ENCODE assay signal across 8 mouse cellular contexts in the genomic region with DNA sequence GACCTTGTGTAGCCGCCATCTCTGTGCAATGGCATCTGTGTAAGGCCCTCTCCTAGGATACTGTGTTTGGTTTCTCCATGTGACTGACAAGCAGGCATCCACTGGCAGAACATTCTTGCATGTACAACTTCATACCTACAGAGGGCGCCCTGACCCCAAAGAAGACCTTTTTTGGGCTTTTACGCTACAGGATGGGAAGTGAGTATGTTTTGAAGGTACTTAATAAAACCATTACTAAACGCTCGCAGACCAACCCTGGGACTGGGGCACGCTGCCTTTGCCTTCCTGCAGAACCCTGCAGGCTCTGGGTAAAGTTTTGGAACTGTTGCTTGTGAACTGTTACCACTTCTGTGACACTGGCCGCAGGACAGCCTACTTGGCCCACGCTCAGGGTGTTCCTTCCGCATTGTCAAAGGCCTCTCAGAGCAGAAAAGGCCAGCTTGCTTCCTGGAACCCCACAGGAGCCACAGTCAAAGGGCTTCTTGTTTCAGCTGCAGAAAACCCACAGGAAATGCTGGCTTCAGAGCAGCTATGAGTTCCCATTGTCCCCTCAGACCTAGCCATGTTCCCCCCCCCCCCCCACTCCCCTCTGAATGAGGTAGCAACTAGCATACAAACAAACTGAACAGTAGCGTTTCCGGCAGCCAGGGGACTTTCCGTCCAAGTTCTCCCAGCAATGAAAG. TPM values are rescaled to one million over a fixed set of nuclear protein-coding genes. Genes with fewer than 3 reads are reported as not detected.
DNase-seq lines count a peak whose midpoint lies in the region; ATAC-seq lines count a peak whose summit lies in the region.

No protein-coding gene starts in this region.

- 17% methylated on average over 12 of the region's 12 CpGs for WGBS in embryonic facial prominence, embryonic 11.5 days
- WGBS in heart, embryonic 10.5 days = 39% methylated on average over 12 of the region's 12 CpGs
- WGBS in limb, embryonic 13.5 days = 32% methylated on average over 12 of the region's 12 CpGs
- WGBS in midbrain, embryonic 13.5 days = 38% methylated on average over 12 of the region's 12 CpGs

- no peaks in the 10 kb centered on the region for H3K36me3 ChIP-seq in embryonic facial prominence, embryonic 11.5 days (replicated peaks; ENCODE audit: control insufficient read depth, insufficient read depth, low read depth, low read length)
- no peaks in the 10 kb centered on the region for H3K36me3 ChIP-seq in heart, embryonic 10.5 days
- H3K36me3 ChIP-seq in limb, embryonic 13.5 days = no peaks in the 10 kb centered on the region
- no peaks in the 10 kb centered on the region for H3K36me3 ChIP-seq in midbrain, embryonic 13.5 days

- peak overlapping the region; percentile 28; the same call in 1 of the 2 replicates for H3K27ac ChIP-seq in embryonic facial prominence, embryonic 11.5 days (replicated peaks; ENCODE audit: low read depth, low read length)
- peak overlapping the region; percentile 62 for H3K27ac ChIP-seq in heart, embryonic 10.5 days
- H3K27ac ChIP-seq in limb, embryonic 13.5 days = peak overlapping the region; percentile 48; the same call in 1 of the 2 replicates
- peak overlapping the region; percentile 44; the same call in 1 of the 2 replicates for H3K27ac ChIP-seq in midbrain, embryonic 13.5 days

- no peak overlapping the region for H3K4me3 ChIP-seq in embryonic facial prominence, embryonic 11.5 days (ENCODE audit: low read depth, low read length)
- 0 out of 2 replicates have a peak overlapping the region, but pooled peaks have one; percentile 3 for H3K4me3 ChIP-seq in heart, embryonic 10.5 days
- no peak overlapping the region for H3K4me3 ChIP-seq in limb, embryonic 13.5 days
- no peak overlapping the region for H3K4me3 ChIP-seq in midbrain, embryonic 13.5 days (replicated peaks)

- no peak overlapping the region; the same call in 1 of the 2 replicates for H3K9ac ChIP-seq in embryonic facial prominence, embryonic 11.5 days (replicated peaks; ENCODE audit: low read length)
- no peak overlapping the region for H3K9ac ChIP-seq in limb, embryonic 13.5 days
- H3K9ac ChIP-seq in midbrain, embryonic 13.5 days (replicated peaks) = no peak overlapping the region

- no peaks in the 10 kb centered on the region for H3K9me3 ChIP-seq in embryonic facial prominence, embryonic 11.5 days (replicated peaks; ENCODE audit: control insufficient read depth, low read length)
- H3K9me3 ChIP-seq in heart, embryonic 10.5 days = no peaks in the 10 kb centered on the region
- no peaks in the 10 kb centered on the region for H3K9me3 ChIP-seq in limb, embryonic 13.5 days
- no peaks in the 10 kb centered on the region for H3K9me3 ChIP-seq in midbrain, embryonic 13.5 days

- peak; percentile 90 for DNase-seq in 416B (ENCODE audit: low read depth)
- DNase-seq in adrenal gland, postnatal 14 days = peak; percentile 75
- DNase-seq in embryonic facial prominence, embryonic 11.5 days (ENCODE audit: low spot score) = peak; percentile 85
- peak; percentile 83 for DNase-seq in heart, embryonic 10.5 days (ENCODE audit: low spot score)
- DNase-seq in kidney, adult 9 months = peak; percentile 75
- DNase-seq in spleen, postnatal 10 days (ENCODE audit: low spot score in 2 of 2) = peak; percentile 34 to 61

- no peaks in the 10 kb centered on the region for H3K4me1 ChIP-seq in embryonic facial prominence, embryonic 11.5 days (ENCODE audit: control insufficient read depth, insufficient read depth, low read length)
- peaks cover 27% of the 10 kb centered on the region; the same call in 1 of the 2 replicates for H3K4me1 ChIP-seq in heart, embryonic 10.5 days
- peaks cover 18% of the 10 kb centered on the region for H3K4me1 ChIP-seq in limb, embryonic 13.5 days
- peaks cover 19% of the 10 kb centered on the region for H3K4me1 ChIP-seq in midbrain, embryonic 13.5 days (replicated peaks)

- peak overlapping the region; percentile 21; the same call in 1 of the 2 replicates for H3K4me2 ChIP-seq in embryonic facial prominence, embryonic 11.5 days (ENCODE audit: low read depth, low read length)
- H3K4me2 ChIP-seq in limb, embryonic 13.5 days (replicated peaks) = peak overlapping the region; percentile 42
- no peak overlapping the region for H3K4me2 ChIP-seq in midbrain, embryonic 13.5 days (replicated peaks)

- peak; percentile 29 for ATAC-seq in embryonic facial prominence, embryonic 11.5 days (replicated peaks; ENCODE audit: insufficient number of reproducible peaks, low FRiP score, low TSS enrichment, low read depth)
- peak; percentile 51; the same call in 1 of the 2 replicates for ATAC-seq in limb, embryonic 13.5 days (ENCODE audit: low FRiP score, low read depth)
- ATAC-seq in midbrain, embryonic 13.5 days = peak; percentile 71

- no peaks in the 10 kb centered on the region for H3K27me3 ChIP-seq in embryonic facial prominence, embryonic 11.5 days (ENCODE audit: control insufficient read depth, insufficient read depth, low read length)
- H3K27me3 ChIP-seq in heart, embryonic 10.5 days (ENCODE audit: insufficient read depth, poor library complexity, severe bottlenecking) = no peaks in the 10 kb centered on the region
- H3K27me3 ChIP-seq in limb, embryonic 13.5 days = peaks cover 4% of the 10 kb centered on the region; the same call in 1 of the 2 replicates
- H3K27me3 ChIP-seq in midbrain, embryonic 13.5 days = no peaks in the 10 kb centered on the region

RNA-seq across cellular contexts. Expression of gene Disc1, which starts 13.1 kb away (rescaled TPM):
- 3.4 and 3.8 TPM in 2 replicates for total RNA-seq in adrenal gland, postnatal 14 days (2021)
- 0.84 and 0.86 TPM in 2 replicates for polyA plus RNA-seq in embryonic facial prominence, embryonic 11.5 days (2014; fragmentation: Nextera tagmentation; extraction: Ambion mirVana)
- polyA plus RNA-seq in heart, embryonic 10.5 days (2016; fragmentation: Nextera tagmentation; extraction: Ambion mirVana) = 2.6 and 2.8 TPM in 2 replicates
- 2.0 and 2.9 TPM in 2 replicates for polyA plus RNA-seq in limb, embryonic 13.5 days (2015; fragmentation: Nextera tagmentation; extraction: Ambion mirVana)
- 1.00 and 1.3 TPM in 2 replicates for polyA plus RNA-seq in midbrain, embryonic 13.5 days (2015; fragmentation: Nextera tagmentation; extraction: Ambion mirVana)

RNA-seq across cellular contexts. Expression of gene Tsnax, which starts 54.3 kb away (rescaled TPM):
- total RNA-seq in adrenal gland, postnatal 14 days (2021) = 74.1 and 74.7 TPM in 2 replicates
- polyA plus RNA-seq in embryonic facial prominence, embryonic 11.5 days (2014; fragmentation: Nextera tagmentation; extraction: Ambion mirVana) = 158 and 159 TPM in 2 replicates
- 106 and 118 TPM in 2 replicates for polyA plus RNA-seq in heart, embryonic 10.5 days (2016; fragmentation: Nextera tagmentation; extraction: Ambion mirVana)
- 138 and 139 TPM in 2 replicates for polyA plus RNA-seq in limb, embryonic 13.5 days (2015; fragmentation: Nextera tagmentation; extraction: Ambion mirVana)
- polyA plus RNA-seq in midbrain, embryonic 13.5 days (2015; fragmentation: Nextera tagmentation; extraction: Ambion mirVana) = 180 and 193 TPM in 2 replicates
